Mouse (Mus musculus): ENCODE results near the gene 2610318N02Rik.

- TF ChIP-seq GATA1 (IDR thresholded peaks at IDR 0.05; ENCODE audit: low read length), result no peak
- no peak for TF ChIP-seq TAL1 (IDR thresholded peaks at IDR 0.05; ENCODE audit: low read length)
Observed at GRCm38 (mm10) chr16:17078101-17078500, 46.9 kb downstream of the 2610318N02Rik start.
